Mouse (Mus musculus) bone marrow macrophage, adult 2 months (primary cell): Measurements from ENCODE around the gene Hcn2.

Experiments used
- CTCF ChIP-seq: IDR thresholded peaks from 2 replicates; pipeline ENCODE4 v1.5.1; 2012; ENCODE audit warnings: low read depth, mild to moderate bottlenecking, low read length, moderate library complexity
- POLR2A ChIP-seq: IDR thresholded peaks from 2 replicates; pipeline ENCODE4 v1.6.1; 2012; ENCODE audit warnings: mild to moderate bottlenecking, low read depth, low read length, borderline replicate concordance

- TF ChIP-seq CTCF, result no peak
- TF ChIP-seq POLR2A, result no peak
Measured at GRCm38 (mm10) chr10:79714996-79715395, 1.4 kb upstream of the Hcn2 start.
